Mouse (Mus musculus): Measurements from ENCODE around the gene Gpc5.
"Not testable (repeated sequence)": the region's sequence is repeated elsewhere in the genome, so short reads cannot be mapped to it uniquely, and the experiment has no call there.

Gene Gpc5

GRCm38 (mm10) chr14:115092081-115092480 is at the start of gene Gpc5:
TSS of gene Gpc5 (plus strand) at chr14:115092215.
- DNase-seq: peak; percentile 68 to 78

DNA sequence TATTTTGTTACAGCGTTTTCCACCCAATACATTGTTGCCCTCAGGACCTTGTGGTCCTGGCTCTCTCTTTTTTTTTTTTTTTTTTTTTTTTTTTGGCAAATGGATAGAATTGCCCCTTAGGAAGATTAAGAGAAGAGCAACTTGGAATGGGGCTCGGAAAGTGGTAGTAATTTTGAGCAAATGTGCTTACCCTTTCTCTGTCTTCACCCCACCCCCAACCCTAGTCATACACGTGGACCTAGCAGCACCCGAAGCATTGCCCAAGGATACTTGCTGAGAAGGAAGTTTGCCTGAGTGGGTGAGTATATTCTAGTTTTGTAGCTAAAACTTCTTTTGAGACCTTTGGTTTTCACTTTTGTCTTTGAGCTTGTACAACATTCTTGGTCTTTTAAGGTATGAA is 49.4 kb upstream of the Gpc5 start:
- DNase-seq: no peak

GRCm38 (mm10) chr14:115044016-115044415 is 48.0 kb upstream of the Gpc5 start:
- no peak for DNase-seq

- DNase-seq: no peak
These were observed 46.3 kb upstream of the Gpc5 start for GRCm38 (mm10) chr14:115045712-115046111.

DNA sequence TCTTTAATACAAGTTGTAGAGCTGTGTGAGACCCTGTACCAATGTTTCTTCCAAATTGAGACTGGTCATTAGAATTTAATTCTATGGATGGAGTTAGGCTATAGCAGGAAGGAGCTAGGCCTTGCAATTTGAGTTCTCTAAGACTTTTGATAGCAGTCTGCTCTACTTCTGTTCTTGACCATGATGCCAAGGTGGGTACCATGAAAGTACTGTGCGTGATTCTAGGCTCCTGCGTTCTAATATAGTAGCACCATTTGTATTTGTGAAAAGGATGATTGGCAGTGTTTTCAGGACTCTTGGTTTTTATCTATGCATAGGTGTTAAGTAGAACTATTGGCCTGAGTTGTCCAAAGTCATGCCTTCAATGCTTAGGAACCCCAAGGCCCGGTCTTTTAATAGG is 44.7 kb upstream of the Gpc5 start:
- DNase-seq: no peak

GRCm38 (mm10) chr14:115047990-115048862 is 43.8 kb upstream of the Gpc5 start:
- no peak for DNase-seq

- no peak for DNase-seq
These were observed 43.0 kb upstream of the Gpc5 start for GRCm38 (mm10) chr14:115048863-115049566.

- no peak for DNase-seq
These were observed 42.2 kb upstream of the Gpc5 start for GRCm38 (mm10) chr14:115049831-115050230.

- no peak for DNase-seq
These were observed 40.8 kb upstream of the Gpc5 start for GRCm38 (mm10) chr14:115051106-115051760.

- no peak for DNase-seq
These were observed 39.6 kb upstream of the Gpc5 start for GRCm38 (mm10) chr14:115052371-115052770.

DNA sequence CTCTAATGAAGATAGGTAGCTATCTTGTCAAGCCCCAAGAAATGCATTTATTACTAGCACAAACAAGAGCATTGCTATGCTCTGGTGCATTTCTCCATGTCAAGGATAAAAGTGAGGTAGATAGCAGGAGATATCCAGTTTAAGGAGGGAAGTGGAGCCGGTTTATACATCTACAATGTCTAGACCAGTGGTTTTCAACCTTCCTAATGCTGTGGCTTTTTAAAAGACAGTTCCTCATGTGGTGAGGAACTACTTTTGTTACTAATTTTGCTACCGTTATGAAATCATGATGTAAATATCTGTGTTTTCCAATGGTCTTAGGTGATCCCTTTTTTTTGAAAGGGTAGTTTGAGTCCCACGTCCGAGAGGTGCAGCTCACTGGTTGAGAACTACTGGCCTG is 37.8 kb upstream of the Gpc5 start:
- no peak for DNase-seq

GRCm38 (mm10) chr14:115057524-115057923 is 34.5 kb upstream of the Gpc5 start:
- DNase-seq: no peak

DNA sequence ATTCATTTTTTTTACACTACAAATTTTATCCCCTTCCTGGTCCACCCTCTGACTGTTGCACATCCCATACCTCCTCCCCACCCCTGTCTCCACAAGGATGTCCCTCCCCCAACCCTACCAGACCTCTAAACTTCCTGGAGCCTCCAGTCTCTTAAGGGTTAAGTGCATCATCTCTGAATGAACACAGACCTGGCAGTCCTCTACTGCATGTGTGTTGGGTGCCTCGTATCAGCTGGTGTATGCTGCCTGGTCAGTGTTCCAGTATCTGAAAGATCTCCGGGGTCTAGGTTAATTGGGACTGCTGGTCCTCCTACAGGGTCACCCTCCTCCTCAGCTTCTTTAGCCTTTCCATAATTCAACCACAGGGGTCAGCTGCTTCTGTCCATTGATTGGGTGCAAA is 25.9 kb upstream of the Gpc5 start:
- DNase-seq: not testable (repeated sequence)

GRCm38 (mm10) chr14:115070534-115070933 is 21.5 kb upstream of the Gpc5 start:
- no peak for DNase-seq

- DNase-seq: no peak
These were observed 14.7 kb upstream of the Gpc5 start for GRCm38 (mm10) chr14:115077340-115077739.

GRCm38 (mm10) chr14:115078064-115078463 is 14.0 kb upstream of the Gpc5 start:
- no peak for DNase-seq

GRCm38 (mm10) chr14:115081728-115082502 is 10.1 kb upstream of the Gpc5 start:
- no peak for DNase-seq

GRCm38 (mm10) chr14:115090516-115090915 is 1.5 kb upstream of the Gpc5 start:
- DNase-seq: no peak

- DNase-seq: peak in 1 of 2 experiments; percentile 4
These were observed 495 bp downstream of the Gpc5 start for GRCm38 (mm10) chr14:115092510-115092909.

DNA sequence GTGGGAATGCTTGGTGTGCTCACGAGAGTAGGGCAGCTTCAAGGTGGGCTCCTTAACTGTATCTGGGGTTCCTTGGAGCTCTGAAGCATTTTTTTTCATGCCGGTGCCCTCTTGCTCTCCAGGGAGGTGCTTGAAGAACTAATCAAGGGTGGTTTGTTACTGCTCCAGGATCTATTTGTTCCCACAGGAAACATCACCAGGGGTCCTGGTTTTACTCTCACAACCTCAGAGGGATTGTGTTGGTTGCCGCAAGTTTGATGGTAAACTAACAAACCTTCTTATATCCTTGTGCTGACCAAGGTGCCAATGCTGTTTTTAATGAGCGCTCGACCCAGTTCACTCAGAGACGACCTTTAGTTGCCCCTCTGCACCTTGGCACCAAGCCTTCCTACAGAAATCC is 937 bp downstream of the Gpc5 start:
- DNase-seq: no peak

- DNase-seq: no peak
These were observed 8.7 kb downstream of the Gpc5 start for GRCm38 (mm10) chr14:115100617-115101299.

- no peak for DNase-seq
These were observed 14.3 kb downstream of the Gpc5 start for GRCm38 (mm10) chr14:115106326-115106725.

Measured in spleen, adult 18-20 months (tissue).